Mouse (Mus musculus) erythroblast, embryonic 14.5 days (primary cell): ENCODE data around the gene Bcam. TPM values are rescaled to one million over a fixed set of nuclear protein-coding genes. Genes with fewer than 3 reads are reported as not detected.
A peak's percentile ranks its signal among the peaks of the same experiment; 100 is the strongest.

Experiments
- H3K27me3 ChIP-seq: 2 replicates; pipeline ENCODE4 v1.6.1; 2012; ENCODE audit warnings: inconsistent platforms; ENCODE audit not compliant: control insufficient read depth
- H3K36me3 ChIP-seq: 2 replicates; pipeline ENCODE4 v1.6.1; 2012; ENCODE audit warnings: mild to moderate bottlenecking, inconsistent platforms; ENCODE audit not compliant: control insufficient read depth
- H3K4me1 ChIP-seq: 2 replicates; pipeline ENCODE4 v1.6.1; 2012; ENCODE audit warnings: inconsistent platforms; ENCODE audit not compliant: control insufficient read depth
- H3K4me3 ChIP-seq: replicated peaks from 2 replicates; pipeline ENCODE3; 2012; ENCODE audit warnings: moderate library complexity, mild to moderate bottlenecking, inconsistent platforms
- H3K9me3 ChIP-seq: 2 replicates; pipeline ENCODE4 v1.6.1; 2012; ENCODE audit warnings: low read length, inconsistent platforms, mixed read lengths; ENCODE audit not compliant: control insufficient read depth
- GATA1 ChIP-seq: IDR thresholded peaks from 2 replicates; pipeline ENCODE4 v1.6.1; 2012; ENCODE audit warnings: low read length, inconsistent platforms, mixed read lengths
- TAL1 ChIP-seq: IDR thresholded peaks from 3 replicates; pipeline ENCODE4 v1.6.1; 2012; ENCODE audit warnings: low read length, inconsistent platforms, mixed read lengths
- polyA plus RNA-seq: library from polyadenylated mRNA; stranded (reverse); fragments of >175 nt; gene quantifications from 2 replicates; pipeline ENCODE4 v1.2.3, GENCODE M21; 2012

Bcam gene
- polyA plus RNA-seq, 1 experiment = not detected

- Histone ChIP-seq H3K9me3 (no peaks in the 10 kb centered on the region; the same call in 1 of the 2 replicates), H3K4me1 (peaks cover 17% of the 10 kb centered on the region), H3K36me3 (peaks cover 5% of the 10 kb centered on the region; the same call in 1 of the 2 replicates), H3K27me3 (no peaks in the 10 kb centered on the region), H3K4me3 (no peak overlapping the region)
- TF ChIP-seq TAL1 = no peak
- no peak for TF ChIP-seq GATA1
These were observed 48.0 kb downstream of the Bcam start for GRCm38 (mm10) chr7:19722754-19723195.

GRCm38 (mm10) chr7:19719200-19719599 is 51.6 kb downstream of the Bcam start:
- TF ChIP-seq GATA1 (no peak), TAL1 (no peak)
- H3K27me3 ChIP-seq = no peaks in the 10 kb centered on the region
- peaks cover 43% of the 10 kb centered on the region for H3K4me1 ChIP-seq
- H3K36me3 ChIP-seq = peaks cover under 1% of the 10 kb centered on the region; the same call in 1 of the 2 replicates
- H3K9me3 ChIP-seq = no peaks in the 10 kb centered on the region; the same call in 1 of the 2 replicates
- H3K4me3 ChIP-seq = no peak overlapping the region

GRCm38 (mm10) chr7:19718297-19718952 is 52.4 kb downstream of the Bcam start:
- Histone ChIP-seq H3K27me3 (no peaks in the 10 kb centered on the region), H3K36me3 (peaks cover 7% of the 10 kb centered on the region), H3K4me1 (peaks cover 51% of the 10 kb centered on the region), H3K4me3 (no peak overlapping the region), H3K9me3 (no peaks in the 10 kb centered on the region; the same call in 1 of the 2 replicates)
- no peak for TF ChIP-seq TAL1
- no peak for TF ChIP-seq GATA1

GRCm38 (mm10) chr7:19717346-19717745 is 53.5 kb downstream of the Bcam start:
- Histone ChIP-seq H3K4me3 (no peak overlapping the region), H3K9me3 (no peaks in the 10 kb centered on the region; the same call in 1 of the 2 replicates), H3K4me1 (peaks cover 50% of the 10 kb centered on the region), H3K27me3 (no peaks in the 10 kb centered on the region), H3K36me3 (peaks cover 18% of the 10 kb centered on the region)
- TF ChIP-seq GATA1 (no peak), TAL1 (no peak)

GRCm38 (mm10) chr7:19716822-19717221 is 54.0 kb downstream of the Bcam start:
- Histone ChIP-seq H3K36me3 (peaks cover 23% of the 10 kb centered on the region), H3K4me1 (peaks cover 50% of the 10 kb centered on the region), H3K27me3 (no peaks in the 10 kb centered on the region), H3K4me3 (peak overlapping the region; percentile 97), H3K9me3 (no peaks in the 10 kb centered on the region; the same call in 1 of the 2 replicates)
- TF ChIP-seq TAL1 (no peak), GATA1 (no peak)

GRCm38 (mm10) chr7:19716055-19716682 is 54.6 kb downstream of the Bcam start:
- no peak for TF ChIP-seq GATA1
- no peak for TF ChIP-seq TAL1
- Histone ChIP-seq H3K36me3 (peaks cover 30% of the 10 kb centered on the region), H3K27me3 (no peaks in the 10 kb centered on the region), H3K4me3 (peak overlapping the region; percentile 97), H3K9me3 (no peaks in the 10 kb centered on the region; the same call in 1 of the 2 replicates), H3K4me1 (peaks cover 50% of the 10 kb centered on the region)

GRCm38 (mm10) chr7:19715239-19716054 is 55.4 kb downstream of the Bcam start, which contains the start of gene Tomm40:
TSS of gene Tomm40 (minus strand) at chr7:19715438.
- Histone ChIP-seq H3K27me3 (no peaks in the 10 kb centered on the region), H3K4me1 (peaks cover 51% of the 10 kb centered on the region), H3K9me3 (no peaks in the 10 kb centered on the region), H3K36me3 (peaks cover 35% of the 10 kb centered on the region), H3K4me3 (peak within 1 kb of the TSS; percentile 97)
- TF ChIP-seq TAL1 (no peak), GATA1 (no peak)

GRCm38 (mm10) chr7:19714836-19715235 is 56.0 kb downstream of the Bcam start:
- TF ChIP-seq GATA1 = no peak
- no peak for TF ChIP-seq TAL1
- H3K27me3 ChIP-seq = no peaks in the 10 kb centered on the region
- H3K36me3 ChIP-seq = peaks cover 40% of the 10 kb centered on the region
- no peaks in the 10 kb centered on the region for H3K9me3 ChIP-seq
- peak overlapping the region; percentile 97 for H3K4me3 ChIP-seq
- peaks cover 51% of the 10 kb centered on the region for H3K4me1 ChIP-seq

- H3K36me3 ChIP-seq = peaks cover 52% of the 10 kb centered on the region
- no peaks in the 10 kb centered on the region for H3K27me3 ChIP-seq
- H3K4me3 ChIP-seq = peak overlapping the region; percentile 97
- peaks cover 45% of the 10 kb centered on the region for H3K4me1 ChIP-seq
- no peaks in the 10 kb centered on the region for H3K9me3 ChIP-seq
- TF ChIP-seq TAL1 = no peak
- TF ChIP-seq GATA1 = no peak
These were observed 57.2 kb downstream of the Bcam start for GRCm38 (mm10) chr7:19713598-19713997.
